Comparison of ENCODE assay signal across 20 mouse cellular contexts in genomic region chr16:18601447-18601846, GRCm38 (mm10). TPM values are rescaled to one million over a fixed set of nuclear protein-coding genes. Genes with fewer than 3 reads are reported as not detected.
DNase-seq lines count a peak whose midpoint lies in the region; ATAC-seq lines count a peak whose summit lies in the region.
"Had no signal": no experiment of that assay in that cellular context is flagged by ENCODE, and none has a peak within 500 bp of the region (broad histone marks: within the 10 kb centered on the region; RNA-seq: fewer than 3 reads in every experiment).

No protein-coding gene starts in this region.

- DNase-seq in cerebellum, postnatal 14 days = peak; percentile 27 to 49
- DNase-seq in cerebellum, postnatal 36 days = no peak
- peak; percentile 46 for DNase-seq in hindbrain, embryonic 10.5 days (ENCODE audit: low spot score)
- DNase-seq in hindbrain, embryonic 14.5 days (ENCODE audit: low spot score) = no peak
- peak; percentile 52 for DNase-seq in urinary bladder, postnatal 14 days (ENCODE audit: low spot score)
- DNase-seq in urinary bladder, adult 18-20 months (ENCODE audit: low spot score in 2 of 2) = no peak
- DNase-seq in adrenal gland, adult 2 months = no peak
- DNase-seq in left cerebral cortex, postnatal 36 days (ENCODE audit: low spot score in 2 of 2) = no peak
- DNase-seq: adrenal gland, postnatal 10 days; cerebellum, adult 11 months; heart, postnatal 36 days; kidney, adult 9 months; lung, adult 18-20 months; right cerebral cortex, postnatal 14 days; thymus, postnatal 4 days had no signal

- no peak for ATAC-seq in hindbrain, embryonic 14.5 days (ENCODE audit: low FRiP score)
- ATAC-seq: forebrain, embryonic 15.5 days had no signal

- 58% methylated on average over 7 of the region's 7 CpGs for WGBS in hindbrain, embryonic 10.5 days
- WGBS in hindbrain, embryonic 14.5 days = 67% methylated on average over 7 of the region's 7 CpGs

- peak overlapping the region; percentile 74 for H3K27ac ChIP-seq in hindbrain, embryonic 10.5 days
- no peak overlapping the region for H3K27ac ChIP-seq in hindbrain, embryonic 14.5 days
- H3K27ac ChIP-seq: forebrain, embryonic 15.5 days; limb, embryonic 15.5 days; neural tube, embryonic 12.5 days had no signal

- peaks cover 28% of the 10 kb centered on the region for H3K4me1 ChIP-seq in hindbrain, embryonic 10.5 days (replicated peaks)
- H3K4me1 ChIP-seq in hindbrain, embryonic 14.5 days (replicated peaks; ENCODE audit: control insufficient read depth, insufficient read depth, low read length) = no peaks in the 10 kb centered on the region
- H3K4me1 ChIP-seq: forebrain, embryonic 15.5 days had no signal

- H3K9me3 ChIP-seq in hindbrain, embryonic 10.5 days = no peaks in the 10 kb centered on the region
- H3K9me3 ChIP-seq in hindbrain, embryonic 14.5 days (ENCODE audit: control insufficient read depth, low read length) = no peaks in the 10 kb centered on the region
- H3K9me3 ChIP-seq: forebrain, embryonic 15.5 days; limb, embryonic 15.5 days; midbrain, embryonic 10.5 days; neural tube, embryonic 12.5 days had no signal

- H3K4me3 ChIP-seq in hindbrain, embryonic 10.5 days = no peak overlapping the region
- no peak overlapping the region for H3K4me3 ChIP-seq in hindbrain, embryonic 14.5 days (replicated peaks; ENCODE audit: low read length)
- H3K4me3 ChIP-seq: forebrain, embryonic 15.5 days; limb, embryonic 15.5 days; midbrain, embryonic 10.5 days; neural tube, embryonic 12.5 days had no signal

- H3K4me2 ChIP-seq in hindbrain, embryonic 14.5 days (replicated peaks) = no peak overlapping the region
- H3K4me2 ChIP-seq: forebrain, embryonic 15.5 days; limb, embryonic 15.5 days; neural tube, embryonic 12.5 days had no signal

- H3K36me3 ChIP-seq in hindbrain, embryonic 10.5 days = no peaks in the 10 kb centered on the region
- H3K36me3 ChIP-seq in hindbrain, embryonic 14.5 days (replicated peaks; ENCODE audit: control insufficient read depth, insufficient read depth) = no peaks in the 10 kb centered on the region
- H3K36me3 ChIP-seq: forebrain, embryonic 15.5 days; limb, embryonic 15.5 days; midbrain, embryonic 10.5 days; neural tube, embryonic 12.5 days had no signal

- H3K9ac ChIP-seq in hindbrain, embryonic 14.5 days = no peak overlapping the region
- H3K9ac ChIP-seq: forebrain, embryonic 15.5 days; limb, embryonic 15.5 days; neural tube, embryonic 12.5 days had no signal

- peaks cover 44% of the 10 kb centered on the region for H3K27me3 ChIP-seq in hindbrain, embryonic 10.5 days (ENCODE audit: insufficient read depth, poor library complexity, severe bottlenecking)
- H3K27me3 ChIP-seq in hindbrain, embryonic 14.5 days (ENCODE audit: control insufficient read depth, insufficient read depth, low read length) = no peaks in the 10 kb centered on the region
- H3K27me3 ChIP-seq: forebrain, embryonic 15.5 days; limb, embryonic 15.5 days had no signal

- intact Hi-C loops in left cerebral cortex, postnatal 36 days (cut with DNase I) = no loop called here

RNA-seq across cellular contexts. Expression of gene Tbx1, which starts 11.0 kb away (rescaled TPM):
- polyA plus RNA-seq in hindbrain, embryonic 10.5 days (2016; fragmentation: Nextera tagmentation; extraction: Ambion mirVana) = 11.3 and 15.3 TPM in 2 replicates
- polyA plus RNA-seq in hindbrain, embryonic 14.5 days (2014; fragmentation: Nextera tagmentation; extraction: Ambion mirVana) = 0.94 and 1.2 TPM in 2 replicates
- total RNA-seq in adrenal gland, adult 2 months (2021) = under 1 TPM in 1 of 2 experiments, not detected in 1; 0.28 TPM
- polyA plus RNA-seq in adrenal gland, adult 2 months (2012; rRNA removed) = 0.47 and 0.49 TPM in 2 replicates
- total RNA-seq in left cerebral cortex, postnatal 36 days (2021) = 1 to 10 TPM in 1 of 2 experiments, under 1 TPM in 1; 0.94 to 1.4 TPM
- total RNA-seq: common myeloid progenitor, adult 5-6 weeks had no signal

RNA-seq across cellular contexts. Expression of gene Gp1bb, which starts 20.8 kb away (rescaled TPM):
- polyA plus RNA-seq in hindbrain, embryonic 10.5 days (2016; fragmentation: Nextera tagmentation; extraction: Ambion mirVana) = 4.2 and 9.2 TPM in 2 replicates
- polyA plus RNA-seq in hindbrain, embryonic 14.5 days (2014; fragmentation: Nextera tagmentation; extraction: Ambion mirVana) = 13.7 and 16.7 TPM in 2 replicates
- total RNA-seq in adrenal gland, adult 2 months (2021) = not detected
- polyA plus RNA-seq in adrenal gland, adult 2 months (2012; rRNA removed) = 2.1 and 4.0 TPM in 2 replicates
- 1 to 10 TPM; 1.1 to 1.6 TPM for total RNA-seq in left cerebral cortex, postnatal 36 days (2021)

RNA-seq across cellular contexts. Expression of gene Gm49601, which starts 24.8 kb away (rescaled TPM):
- polyA plus RNA-seq in hindbrain, embryonic 10.5 days (2016; fragmentation: Nextera tagmentation; extraction: Ambion mirVana) = 3.4 and 8.5 TPM in 2 replicates
- polyA plus RNA-seq in hindbrain, embryonic 14.5 days (2014; fragmentation: Nextera tagmentation; extraction: Ambion mirVana) = 6.9 and 10.1 TPM in 2 replicates
- total RNA-seq in adrenal gland, adult 2 months (2021) = 1 to 10 TPM; 2.4 to 3.6 TPM
- 3.7 and 4.0 TPM in 2 replicates for polyA plus RNA-seq in adrenal gland, adult 2 months (2012; rRNA removed)
- 100 to 1,000 TPM; 255 to 281 TPM for total RNA-seq in left cerebral cortex, postnatal 36 days (2021)
- total RNA-seq: common myeloid progenitor, adult 5-6 weeks had no signal

RNA-seq across cellular contexts. Expression of gene Sept5, which starts 28.3 kb away (rescaled TPM):
- 42.3 and 71.9 TPM in 2 replicates for polyA plus RNA-seq in hindbrain, embryonic 10.5 days (2016; fragmentation: Nextera tagmentation; extraction: Ambion mirVana)
- 192 and 218 TPM in 2 replicates for polyA plus RNA-seq in hindbrain, embryonic 14.5 days (2014; fragmentation: Nextera tagmentation; extraction: Ambion mirVana)
- 10 to 100 TPM; 12.6 to 12.9 TPM for total RNA-seq in adrenal gland, adult 2 months (2021)
- 8.0 and 9.1 TPM in 2 replicates for polyA plus RNA-seq in adrenal gland, adult 2 months (2012; rRNA removed)
- total RNA-seq in left cerebral cortex, postnatal 36 days (2021) = 100 to 1,000 TPM; 834 to 992 TPM

Comparison
In these comparisons a context has a peak if more than half of its experiments do, and no peak if none do; other contexts are left out.
1. DNase-seq: peak in cerebellum, postnatal 14 days (2 of 2), hindbrain, embryonic 10.5 days (single experiment) and urinary bladder, postnatal 14 days (single experiment); none in cerebellum, postnatal 36 days (0 of 2), hindbrain, embryonic 14.5 days (single experiment), urinary bladder, adult 18-20 months (0 of 2), adrenal gland, adult 2 months (single experiment) and left cerebral cortex, postnatal 36 days (0 of 2).